20 mouse cellular contexts compared by ENCODE assay signal in the genomic region with DNA sequence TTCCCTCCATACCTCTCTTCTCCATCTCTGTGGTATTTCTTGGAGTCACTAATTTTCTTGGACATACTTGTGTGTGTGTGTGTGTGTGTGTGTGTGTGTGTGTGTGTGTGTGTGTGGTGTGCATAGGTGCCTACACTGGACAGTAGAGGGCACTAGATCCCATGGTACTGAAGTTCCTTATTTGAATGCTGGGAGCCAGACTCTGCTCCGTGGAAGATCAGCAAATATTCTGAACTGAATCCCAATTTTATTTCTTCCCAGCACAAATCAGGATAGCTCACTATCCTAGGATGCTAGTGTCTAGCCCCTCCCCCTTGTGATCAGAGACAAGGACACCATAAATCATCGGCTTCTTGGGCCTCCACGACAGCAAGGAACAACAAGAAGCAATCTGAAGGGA.
DNase-seq lines count a peak whose midpoint lies in the region; ATAC-seq and TF ChIP-seq lines count a peak whose summit lies in the region.
"Had no signal": no experiment of that assay in that cellular context is flagged by ENCODE, and none has a peak within 500 bp of the region (broad histone marks: within the 10 kb centered on the region; RNA-seq: fewer than 3 reads in every experiment).

No protein-coding gene starts in this region.

- H3K27ac ChIP-seq in hindbrain, postnatal 0 days = no peak overlapping the region
- H3K27ac ChIP-seq in hindbrain, embryonic 12.5 days = no peak overlapping the region
- no peak overlapping the region for H3K27ac ChIP-seq in liver, postnatal 0 days (ENCODE audit: low read depth)
- H3K27ac ChIP-seq in liver, embryonic 11.5 days (ENCODE audit: low read depth, low read length) = no peak overlapping the region
- no peak overlapping the region for H3K27ac ChIP-seq in cerebellum, adult 2 months (ENCODE audit: insufficient read depth, low read length)
- H3K27ac ChIP-seq: embryonic facial prominence, embryonic 13.5 days; forebrain, embryonic 12.5 days; gastrocnemius, adult 2 months; hindbrain, embryonic 14.5 days had no signal

- H3K9ac ChIP-seq in hindbrain, postnatal 0 days (replicated peaks; ENCODE audit: low read length) = no peak overlapping the region
- no peak overlapping the region for H3K9ac ChIP-seq in hindbrain, embryonic 12.5 days
- no peak overlapping the region for H3K9ac ChIP-seq in liver, postnatal 0 days (replicated peaks)
- no peak overlapping the region for H3K9ac ChIP-seq in liver, embryonic 11.5 days (ENCODE audit: low read depth, low read length)
- H3K9ac ChIP-seq: embryonic facial prominence, embryonic 13.5 days; forebrain, embryonic 12.5 days; hindbrain, embryonic 14.5 days had no signal

- TF ChIP-seq EP300 in liver, postnatal 0 days (IDR thresholded peaks at IDR 0.05; ENCODE audit: low read depth) = no peak

- H3K4me2 ChIP-seq in hindbrain, postnatal 0 days (ENCODE audit: low read depth, low read length) = no peak overlapping the region
- H3K4me2 ChIP-seq in hindbrain, embryonic 12.5 days (replicated peaks) = no peak overlapping the region
- H3K4me2 ChIP-seq in liver, postnatal 0 days (ENCODE audit: low read depth, low read length) = no peak overlapping the region
- no peak overlapping the region for H3K4me2 ChIP-seq in liver, embryonic 11.5 days
- H3K4me2 ChIP-seq: embryonic facial prominence, embryonic 13.5 days; forebrain, embryonic 12.5 days; hindbrain, embryonic 14.5 days had no signal

- H3K27me3 ChIP-seq in hindbrain, postnatal 0 days (ENCODE audit: insufficient read depth, low read length) = no peaks in the 10 kb centered on the region
- H3K27me3 ChIP-seq in hindbrain, embryonic 12.5 days = no peaks in the 10 kb centered on the region
- no peaks in the 10 kb centered on the region for H3K27me3 ChIP-seq in liver, postnatal 0 days (ENCODE audit: insufficient read depth, low read length)
- no peaks in the 10 kb centered on the region for H3K27me3 ChIP-seq in liver, embryonic 11.5 days (replicated peaks; ENCODE audit: control insufficient read depth, insufficient read depth, low read length)
- H3K27me3 ChIP-seq in cerebellum, adult 2 months (ENCODE audit: control insufficient read depth, insufficient read depth, low read length) = no peaks in the 10 kb centered on the region
- H3K27me3 ChIP-seq: embryonic facial prominence, embryonic 13.5 days; forebrain, embryonic 12.5 days; Patski had no signal

- H3K36me3 ChIP-seq in hindbrain, postnatal 0 days (ENCODE audit: insufficient read depth, low read length) = no peaks in the 10 kb centered on the region
- no peaks in the 10 kb centered on the region for H3K36me3 ChIP-seq in hindbrain, embryonic 12.5 days
- no peaks in the 10 kb centered on the region; the same call in 1 of the 2 replicates for H3K36me3 ChIP-seq in liver, postnatal 0 days (replicated peaks; ENCODE audit: insufficient read depth, low read length)
- 0 out of 2 replicates have a peak, but pooled peaks cover 3% of the 10 kb centered on the region for H3K36me3 ChIP-seq in liver, embryonic 11.5 days (ENCODE audit: control insufficient read depth, insufficient read depth, low read length)
- H3K36me3 ChIP-seq: forebrain, embryonic 12.5 days had no signal

- WGBS in hindbrain, postnatal 0 days = 97% methylated on average over 3 of the region's 3 CpGs
- 96% methylated on average over 3 of the region's 3 CpGs for WGBS in hindbrain, embryonic 12.5 days
- WGBS in liver, postnatal 0 days (ENCODE audit: insufficient replicate concordance) = 94% methylated on average over 3 of the region's 3 CpGs
- WGBS in liver, embryonic 11.5 days = 85% methylated on average over 3 of the region's 3 CpGs
- 89% methylated on average over 3 of the region's 3 CpGs for WGBS in cerebellum, adult 2 months

- 0 out of 2 replicates have a peak, but pooled peaks cover 3% of the 10 kb centered on the region for H3K4me1 ChIP-seq in hindbrain, postnatal 0 days (ENCODE audit: insufficient read depth, low read length)
- H3K4me1 ChIP-seq in hindbrain, embryonic 12.5 days = peaks cover 17% of the 10 kb centered on the region
- 0 out of 2 replicates have a peak, but pooled peaks cover 2% of the 10 kb centered on the region for H3K4me1 ChIP-seq in liver, postnatal 0 days (ENCODE audit: insufficient read depth)
- H3K4me1 ChIP-seq in liver, embryonic 11.5 days (replicated peaks; ENCODE audit: control insufficient read depth, insufficient read depth, low read length) = peaks cover 6% of the 10 kb centered on the region
- H3K4me1 ChIP-seq in cerebellum, adult 2 months (ENCODE audit: control insufficient read depth, insufficient read depth, low read length) = peaks cover 8% of the 10 kb centered on the region
- H3K4me1 ChIP-seq: embryonic facial prominence, embryonic 13.5 days had no signal

- no peak for TF ChIP-seq POLR2A in cerebellum, adult 2 months (IDR thresholded peaks at IDR 0.05; ENCODE audit: borderline replicate concordance, insufficient read depth, low read length)

- no peak overlapping the region for H3K4me3 ChIP-seq in hindbrain, postnatal 0 days (ENCODE audit: low read length)
- H3K4me3 ChIP-seq in hindbrain, embryonic 12.5 days = no peak overlapping the region
- H3K4me3 ChIP-seq in liver, postnatal 0 days (ENCODE audit: low read depth, low read length) = no peak overlapping the region
- H3K4me3 ChIP-seq in liver, embryonic 11.5 days (ENCODE audit: low read depth, low read length) = no peak overlapping the region
- H3K4me3 ChIP-seq in cerebellum, adult 2 months (replicated peaks; ENCODE audit: insufficient read depth, low read depth, low read length) = no peak overlapping the region
- H3K4me3 ChIP-seq: embryonic facial prominence, embryonic 13.5 days; forebrain, embryonic 12.5 days; gastrocnemius, adult 2 months had no signal

- peak; percentile 27 for TF ChIP-seq CTCF in hindbrain, postnatal 0 days (IDR thresholded peaks at IDR 0.05; ENCODE audit: low read depth)
- TF ChIP-seq CTCF in liver, postnatal 0 days (IDR thresholded peaks at IDR 0.05; ENCODE audit: low read depth) = peak; percentile 35
- no peak for TF ChIP-seq CTCF in cerebellum, adult 2 months (IDR thresholded peaks at IDR 0.05; ENCODE audit: borderline replicate concordance, insufficient read depth, low read depth, low read length)

- ATAC-seq in hindbrain, postnatal 0 days = no peak
- ATAC-seq in hindbrain, embryonic 12.5 days (ENCODE audit: low FRiP score) = no peak
- ATAC-seq in liver, postnatal 0 days = no peak
- ATAC-seq in liver, embryonic 11.5 days (replicated peaks; ENCODE audit: low FRiP score) = no peak
- ATAC-seq: intestine, embryonic 16.5 days; Patski had no signal

- DNase-seq in hindbrain, postnatal 0 days (ENCODE audit: low spot score) = no peak
- no peak for DNase-seq in liver, postnatal 0 days
- no peak for DNase-seq in liver, embryonic 11.5 days (ENCODE audit: low spot score)
- peak; percentile 13 for DNase-seq in CD4-positive helper T cell, adult 2 months (ENCODE audit: low read depth, low spot score)
- DNase-seq in R1 (ENCODE audit: low read depth, low spot score) = peak; percentile 67
- no peak for DNase-seq in cerebellum, adult 2 months
- no peak for DNase-seq in cerebellum, postnatal 36 days
- DNase-seq: adrenal gland, adult 8-10 months; adrenal gland, postnatal 36 days; cerebellum, adult 9-10 months; cerebellum, postnatal 25 days; gastrocnemius, adult 2 months; gastrocnemius, postnatal 25 days; heart, postnatal 14 days had no signal

- H3K9me3 ChIP-seq in hindbrain, postnatal 0 days (ENCODE audit: low read length) = no peaks in the 10 kb centered on the region
- no peaks in the 10 kb centered on the region for H3K9me3 ChIP-seq in hindbrain, embryonic 12.5 days (replicated peaks)
- no peaks in the 10 kb centered on the region for H3K9me3 ChIP-seq in liver, postnatal 0 days (ENCODE audit: low read length)
- H3K9me3 ChIP-seq in liver, embryonic 11.5 days (ENCODE audit: control insufficient read depth, low read length) = peaks cover 3% of the 10 kb centered on the region; the same call in 1 of the 2 replicates
- H3K9me3 ChIP-seq: forebrain, embryonic 12.5 days had no signal

Comparison
In these comparisons a context has a peak if more than half of its experiments do, and no peak if none do; other contexts are left out.
1. DNase-seq: peak in CD4-positive helper T cell, adult 2 months (single experiment) and R1 (single experiment); none in hindbrain, postnatal 0 days (single experiment), liver, postnatal 0 days (single experiment), liver, embryonic 11.5 days (single experiment), cerebellum, adult 2 months (0 of 2) and cerebellum, postnatal 36 days (0 of 2).